In the genomic region with DNA sequence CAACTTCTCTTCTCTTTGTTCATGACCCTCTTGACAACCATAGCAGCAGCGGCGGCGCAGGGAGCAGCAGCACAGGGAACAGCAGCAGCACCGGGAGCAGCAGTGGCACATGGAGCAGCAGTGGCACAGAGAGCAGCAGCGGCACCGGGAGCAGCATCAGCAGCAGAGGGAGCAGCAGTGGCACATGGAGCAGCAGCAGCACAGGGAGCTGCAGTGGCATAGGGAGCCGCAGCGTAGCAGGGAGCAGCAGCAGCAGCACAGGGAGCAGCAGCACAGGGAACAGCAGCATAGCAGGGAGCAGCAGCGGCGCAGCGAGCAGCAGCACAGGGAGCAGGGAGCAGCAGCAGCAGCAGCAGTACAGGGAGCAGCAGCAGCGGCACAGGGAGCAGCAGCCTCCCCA, we compare ENCODE assay signal across 9 mouse cellular contexts. TPM values are rescaled to one million over a fixed set of nuclear protein-coding genes. Genes with fewer than 3 reads are reported as not detected.
DNase-seq lines count a peak whose midpoint lies in the region; ATAC-seq lines count a peak whose summit lies in the region.
"Had no signal": no experiment of that assay in that cellular context is flagged by ENCODE, and none has a peak within 500 bp of the region (broad histone marks: within the 10 kb centered on the region; RNA-seq: fewer than 3 reads in every experiment).

No protein-coding gene starts in this region.

- ATAC-seq in midbrain, embryonic 16.5 days = no peak
- ATAC-seq in megakaryocyte progenitor cell, adult 5-6 weeks (replicated peaks; ENCODE audit: poor library complexity) = no peak

- H3K4me2 ChIP-seq in midbrain, embryonic 16.5 days (ENCODE audit: low read length) = no peak overlapping the region; the same call in 1 of the 2 replicates

- no peaks in the 10 kb centered on the region for H3K9me3 ChIP-seq in midbrain, embryonic 10.5 days (replicated peaks)
- H3K9me3 ChIP-seq in midbrain, embryonic 16.5 days (replicated peaks; ENCODE audit: control insufficient read depth, low read length, poor library complexity, severe bottlenecking) = no peaks in the 10 kb centered on the region
- H3K9me3 ChIP-seq in limb, embryonic 10.5 days (replicated peaks) = no peaks in the 10 kb centered on the region

- peaks cover 36% of the 10 kb centered on the region for H3K27me3 ChIP-seq in midbrain, embryonic 10.5 days (ENCODE audit: low read depth, poor library complexity, severe bottlenecking)
- no peaks in the 10 kb centered on the region for H3K27me3 ChIP-seq in midbrain, embryonic 16.5 days (ENCODE audit: control insufficient read depth, insufficient read depth, low read depth, low read length)
- peaks cover 25% of the 10 kb centered on the region for H3K27me3 ChIP-seq in limb, embryonic 10.5 days (ENCODE audit: low read depth, poor library complexity, severe bottlenecking)

- 22% methylated on average over 12 of the region's 12 CpGs for WGBS in midbrain, embryonic 10.5 days
- WGBS in midbrain, embryonic 16.5 days = 18% methylated on average over 12 of the region's 12 CpGs
- 19% methylated on average over 12 of the region's 12 CpGs for WGBS in limb, embryonic 10.5 days

- intact Hi-C loops in left cerebral cortex, postnatal 4 days (cut with DNase I) = no loop called here

- peak; percentile 19 for DNase-seq in cerebellum, adult 11-12 months
- no peak for DNase-seq in cerebellum, adult 9-11 months
- DNase-seq in midbrain, embryonic 10.5 days (ENCODE audit: low spot score) = peak; percentile 29
- DNase-seq in limb, embryonic 10.5 days (ENCODE audit: low spot score) = peak; percentile 40
- no peak for DNase-seq in left cerebral cortex, postnatal 4 days
- DNase-seq in adrenal gland, postnatal 25 days = no peak
- DNase-seq: cerebellum, postnatal 25 days had no signal

- peak overlapping the region; percentile 39 for H3K4me3 ChIP-seq in midbrain, embryonic 10.5 days
- H3K4me3 ChIP-seq in midbrain, embryonic 16.5 days (ENCODE audit: low read depth, low read length) = no peak overlapping the region
- H3K4me3 ChIP-seq in limb, embryonic 10.5 days = peak overlapping the region; percentile 28

- peak overlapping the region; percentile 59 for H3K27ac ChIP-seq in midbrain, embryonic 10.5 days (replicated peaks)
- no peak overlapping the region for H3K27ac ChIP-seq in midbrain, embryonic 16.5 days (ENCODE audit: low read length)
- peak overlapping the region; percentile 56; the same call in 1 of the 2 replicates for H3K27ac ChIP-seq in limb, embryonic 10.5 days

- H3K9ac ChIP-seq in midbrain, embryonic 16.5 days (ENCODE audit: low read depth, low read length) = no peak overlapping the region

- H3K36me3 ChIP-seq in midbrain, embryonic 10.5 days = no peaks in the 10 kb centered on the region
- no peaks in the 10 kb centered on the region for H3K36me3 ChIP-seq in midbrain, embryonic 16.5 days (ENCODE audit: control insufficient read depth, insufficient read depth, low read length)
- no peaks in the 10 kb centered on the region for H3K36me3 ChIP-seq in limb, embryonic 10.5 days

- H3K4me1 ChIP-seq in midbrain, embryonic 10.5 days = peaks cover 16% of the 10 kb centered on the region
- H3K4me1 ChIP-seq in midbrain, embryonic 16.5 days (ENCODE audit: control insufficient read depth, insufficient read depth, low read length) = no peaks in the 10 kb centered on the region
- peaks cover 16% of the 10 kb centered on the region for H3K4me1 ChIP-seq in limb, embryonic 10.5 days

RNA-seq across cellular contexts. Expression of a gene that starts 5.0 kb away (rescaled TPM):
- polyA plus RNA-seq in midbrain, embryonic 10.5 days (2016; fragmentation: Nextera tagmentation; extraction: Ambion mirVana) = 14.7 and 18.5 TPM in 2 replicates
- polyA plus RNA-seq in midbrain, embryonic 16.5 days (2015; fragmentation: Nextera tagmentation; extraction: Ambion mirVana) = 20.1 and 22.4 TPM in 2 replicates
- 18.9 and 24.7 TPM in 2 replicates for polyA plus RNA-seq in limb, embryonic 10.5 days (2016; fragmentation: Nextera tagmentation; extraction: Ambion mirVana)
- 10 to 100 TPM; 75.0 to 91.3 TPM for total RNA-seq in left cerebral cortex, postnatal 4 days (2021)
- 45.2 and 65.8 TPM in 2 replicates for total RNA-seq in adrenal gland, postnatal 25 days (2021)
- total RNA-seq in megakaryocyte progenitor cell, adult 5-6 weeks (2015) = 7.4 and 10.6 TPM in 2 replicates
- total RNA-seq in megakaryocyte progenitor cell, adult 5-6 weeks (2017) = 6.2 and 15.1 TPM in 2 replicates

RNA-seq across cellular contexts. Expression of a gene that starts 10.6 kb away (rescaled TPM):
- 2.1 and 2.9 TPM in 2 replicates for polyA plus RNA-seq in midbrain, embryonic 10.5 days (2016; fragmentation: Nextera tagmentation; extraction: Ambion mirVana)
- 9.1 and 14.7 TPM in 2 replicates for polyA plus RNA-seq in midbrain, embryonic 16.5 days (2015; fragmentation: Nextera tagmentation; extraction: Ambion mirVana)
- polyA plus RNA-seq in limb, embryonic 10.5 days (2016; fragmentation: Nextera tagmentation; extraction: Ambion mirVana) = 2.4 and 3.8 TPM in 2 replicates
- 10 to 100 TPM; 12.2 to 12.5 TPM for total RNA-seq in left cerebral cortex, postnatal 4 days (2021)
- 1.3 and 1.4 TPM in 2 replicates for total RNA-seq in adrenal gland, postnatal 25 days (2021)
- 0.12 and 0.17 TPM in 2 replicates for total RNA-seq in megakaryocyte progenitor cell, adult 5-6 weeks (2015)
- total RNA-seq in megakaryocyte progenitor cell, adult 5-6 weeks (2017) = 0.14 and 0.71 TPM in 2 replicates

RNA-seq across cellular contexts. Expression of a gene that starts 16.9 kb away (rescaled TPM):
- polyA plus RNA-seq in midbrain, embryonic 10.5 days (2016; fragmentation: Nextera tagmentation; extraction: Ambion mirVana) = 106 and 110 TPM in 2 replicates
- polyA plus RNA-seq in midbrain, embryonic 16.5 days (2015; fragmentation: Nextera tagmentation; extraction: Ambion mirVana) = 103 and 104 TPM in 2 replicates
- 125 and 136 TPM in 2 replicates for polyA plus RNA-seq in limb, embryonic 10.5 days (2016; fragmentation: Nextera tagmentation; extraction: Ambion mirVana)
- 100 to 1,000 TPM; 166 to 172 TPM for total RNA-seq in left cerebral cortex, postnatal 4 days (2021)
- 105 and 133 TPM in 2 replicates for total RNA-seq in adrenal gland, postnatal 25 days (2021)
- total RNA-seq in megakaryocyte progenitor cell, adult 5-6 weeks (2015) = 50.9 and 54.7 TPM in 2 replicates
- total RNA-seq in megakaryocyte progenitor cell, adult 5-6 weeks (2017) = 91.7 and 98.9 TPM in 2 replicates

RNA-seq across cellular contexts. Expression of a gene that starts 56.2 kb away (rescaled TPM):
- polyA plus RNA-seq in midbrain, embryonic 10.5 days (2016; fragmentation: Nextera tagmentation; extraction: Ambion mirVana) = 6.7 and 8.5 TPM in 2 replicates
- 43.6 and 45.7 TPM in 2 replicates for polyA plus RNA-seq in midbrain, embryonic 16.5 days (2015; fragmentation: Nextera tagmentation; extraction: Ambion mirVana)
- polyA plus RNA-seq in limb, embryonic 10.5 days (2016; fragmentation: Nextera tagmentation; extraction: Ambion mirVana) = 1.4 and 3.6 TPM in 2 replicates
- total RNA-seq in left cerebral cortex, postnatal 4 days (2021) = 100 to 1,000 TPM; 158 to 180 TPM
- total RNA-seq in adrenal gland, postnatal 25 days (2021) = 26.2 and 60.8 TPM in 2 replicates
- total RNA-seq in megakaryocyte progenitor cell, adult 5-6 weeks (2015) = not detected in 2 replicates
- not detected in 2 replicates for total RNA-seq in megakaryocyte progenitor cell, adult 5-6 weeks (2017)

Comparison
In these comparisons a context has a peak if more than half of its experiments do, and no peak if none do; other contexts are left out.
1. DNase-seq: peak in cerebellum, adult 11-12 months (single experiment), midbrain, embryonic 10.5 days (single experiment) and limb, embryonic 10.5 days (single experiment); none in cerebellum, adult 9-11 months (single experiment), left cerebral cortex, postnatal 4 days (single experiment) and adrenal gland, postnatal 25 days (single experiment).